Mouse (Mus musculus): ENCODE data around the gene Dctn5. TPM values are rescaled to one million over a fixed set of nuclear protein-coding genes. Genes with fewer than 3 reads are reported as not detected.
"Not testable (repeated sequence)": the region's sequence is repeated elsewhere in the genome, so short reads cannot be mapped to it uniquely, and the experiment has no call there.

Gene Dctn5
- polyA plus RNA-seq (2015; fragmentation: Nextera tagmentation; extraction: Ambion mirVana): 117 and 122 TPM in 2 replicates

DNA sequence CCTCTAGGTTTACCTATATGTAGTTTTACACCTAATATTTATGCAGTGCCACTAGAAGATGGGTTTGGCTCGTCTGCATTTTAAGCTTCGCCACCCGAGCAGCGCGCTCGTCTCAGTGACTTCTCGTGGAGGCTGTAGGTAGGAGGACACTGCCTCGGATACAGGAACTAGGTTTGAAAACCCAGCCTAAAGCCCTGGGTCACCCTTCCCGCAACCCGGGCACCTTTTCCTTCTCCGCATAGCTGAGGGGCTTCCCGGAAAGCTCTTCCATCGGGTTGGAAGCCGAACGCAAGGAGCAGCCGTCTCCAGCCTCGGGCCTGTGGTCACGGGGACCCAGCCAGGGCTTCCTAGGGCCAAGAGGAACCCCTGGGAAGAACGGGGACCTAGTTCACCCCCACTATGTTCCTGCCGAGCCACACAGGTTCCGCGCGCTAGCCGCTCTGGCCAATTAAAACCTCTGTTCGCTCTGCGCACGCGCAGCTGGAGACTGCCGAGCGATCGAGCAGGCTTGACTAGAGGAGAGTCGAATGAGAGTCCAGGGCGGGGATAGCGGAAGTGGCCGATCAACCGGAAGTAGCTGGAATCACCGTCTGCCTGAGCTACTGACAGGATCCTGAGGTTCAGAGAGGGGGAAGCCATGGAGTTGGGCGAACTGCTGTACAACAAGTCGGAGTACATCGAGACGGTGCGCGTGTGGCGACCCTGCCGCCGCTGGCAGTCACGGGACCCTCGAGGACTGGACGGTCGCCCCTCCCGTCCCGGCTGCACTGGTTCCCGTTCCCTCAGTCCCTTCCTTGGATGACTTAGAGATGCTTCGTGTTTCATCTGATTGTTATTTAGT is at the start of gene Dctn5, which contains the start of gene Palb2:
TSS of gene Dctn5 (plus strand) at position 545 of the 841 bp plus-strand sequence.
TSS of gene Palb2 (minus strand) at position 489 of the 841 bp plus-strand sequence.
- under 1% methylated on average over 54 of the region's 54 CpGs for WGBS
- Histone ChIP-seq H3K4me3 (ENCODE audit: low read length) (peak within 1 kb of the TSS; percentile 86), H3K27ac (ENCODE audit: low read length) (peak within 1 kb of the TSS; percentile 60), H3K9me3 (ENCODE audit: control insufficient read depth, low read length) (no peaks in the 10 kb centered on the region), H3K27me3 (replicated peaks; ENCODE audit: control insufficient read depth, insufficient read depth, low read length) (no peaks in the 10 kb centered on the region), H3K4me1 (ENCODE audit: control insufficient read depth, insufficient read depth, low read length) (peaks cover 5% of the 10 kb centered on the region), H3K4me2 (ENCODE audit: low read depth, low read length) (peak within 1 kb of the TSS; percentile 62), H3K36me3 (ENCODE audit: control insufficient read depth, insufficient read depth, low read length) (peaks cover 5% of the 10 kb centered on the region), H3K9ac (ENCODE audit: low read depth, low read length) (peak within 1 kb of the TSS; percentile 87)
- ATAC-seq: peak; percentile 99

DNA sequence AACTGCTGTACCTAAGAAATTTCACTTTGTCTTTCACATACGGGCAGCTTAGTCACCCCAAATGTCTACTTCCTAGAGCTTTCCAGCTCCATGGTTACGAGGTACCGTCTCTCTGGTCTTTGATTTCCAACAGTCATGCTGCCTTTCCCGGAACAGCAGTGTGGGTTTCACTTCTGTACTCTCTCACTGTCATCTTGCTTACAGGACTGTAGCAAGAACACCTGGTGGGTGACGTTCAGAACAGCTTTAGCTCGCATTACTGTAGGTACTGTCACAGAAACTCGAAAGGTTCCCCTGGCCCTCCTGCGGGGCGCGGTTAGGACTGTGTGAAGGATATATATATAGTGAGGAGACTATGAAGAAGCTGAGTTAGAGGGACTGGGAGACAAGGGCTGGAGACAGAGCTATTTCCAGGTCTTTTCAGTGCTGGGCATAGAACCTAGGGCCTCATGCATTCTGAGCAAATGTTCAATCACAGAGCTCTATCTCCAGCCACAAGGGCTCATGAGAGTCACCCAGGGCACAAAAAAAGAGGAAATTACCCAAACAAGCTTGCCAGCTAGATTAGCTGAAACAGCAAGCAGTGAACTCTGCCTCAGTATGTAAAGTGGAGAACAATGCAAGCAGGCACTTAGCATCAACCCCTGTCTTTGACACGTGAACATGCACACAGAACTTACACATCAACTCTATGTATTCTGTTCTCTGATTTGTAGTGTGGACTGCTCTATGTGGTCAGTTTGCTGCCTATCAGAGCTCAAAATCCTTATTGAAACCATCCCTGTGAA is 45.5 kb upstream of the Dctn5 start:
- Histone ChIP-seq H3K9me3 (ENCODE audit: control insufficient read depth, low read length) (no peaks in the 10 kb centered on the region), H3K4me1 (ENCODE audit: control insufficient read depth, insufficient read depth, low read length) (no peaks in the 10 kb centered on the region), H3K27ac (ENCODE audit: low read length) (no peak overlapping the region), H3K4me3 (ENCODE audit: low read length) (no peak overlapping the region), H3K36me3 (ENCODE audit: control insufficient read depth, insufficient read depth, low read length) (peaks cover 14% of the 10 kb centered on the region; the same call in 1 of the 2 replicates), H3K4me2 (ENCODE audit: low read depth, low read length) (no peak overlapping the region), H3K27me3 (replicated peaks; ENCODE audit: control insufficient read depth, insufficient read depth, low read length) (no peaks in the 10 kb centered on the region), H3K9ac (ENCODE audit: low read depth, low read length) (no peak overlapping the region)
- no peak for ATAC-seq
- WGBS: 86% methylated on average over 11 of the region's 11 CpGs

DNA sequence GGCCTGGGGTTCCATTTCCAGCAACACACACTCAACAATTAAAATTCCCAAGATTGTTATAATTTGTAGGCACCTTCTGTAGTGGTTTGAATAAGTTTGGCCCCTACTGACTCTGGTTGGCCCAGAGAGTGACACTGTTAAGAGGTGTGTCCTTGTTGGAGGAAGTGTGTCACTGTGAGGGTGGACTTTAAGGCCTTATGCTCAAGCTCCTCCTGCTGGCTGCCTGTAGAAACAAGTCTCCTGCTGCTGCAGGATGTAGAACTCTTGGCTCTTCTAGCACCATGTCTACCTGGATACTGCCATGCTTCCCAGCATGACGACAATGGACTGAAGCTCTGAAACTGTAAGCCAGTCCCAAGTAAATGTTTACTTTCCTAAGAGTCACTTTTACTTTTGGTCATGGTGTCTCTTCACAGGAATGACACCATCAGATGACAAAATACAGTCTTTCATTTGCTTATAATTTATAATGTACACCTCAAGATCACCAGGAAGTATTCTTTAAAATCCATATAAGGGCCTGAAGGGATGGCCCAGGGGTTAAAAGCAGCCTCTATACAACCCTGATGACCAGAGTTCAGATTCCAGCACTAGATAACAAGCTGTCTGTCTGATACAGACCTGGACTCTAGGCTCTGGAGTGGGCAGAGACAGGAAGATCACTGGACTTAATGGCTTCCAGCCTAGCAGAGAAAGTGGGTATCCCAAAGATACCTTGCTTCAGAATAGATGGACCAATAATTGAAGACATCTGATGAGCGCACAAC is 38.1 kb upstream of the Dctn5 start:
- peak; percentile 66 for ATAC-seq
- Histone ChIP-seq H3K4me2 (ENCODE audit: low read depth, low read length) (no peak overlapping the region), H3K4me3 (ENCODE audit: low read length) (no peak overlapping the region), H3K27ac (ENCODE audit: low read length) (no peak overlapping the region), H3K9ac (ENCODE audit: low read depth, low read length) (no peak overlapping the region), H3K27me3 (replicated peaks; ENCODE audit: control insufficient read depth, insufficient read depth, low read length) (no peaks in the 10 kb centered on the region), H3K4me1 (ENCODE audit: control insufficient read depth, insufficient read depth, low read length) (peaks cover 1% of the 10 kb centered on the region), H3K36me3 (ENCODE audit: control insufficient read depth, insufficient read depth, low read length) (peaks cover 29% of the 10 kb centered on the region), H3K9me3 (ENCODE audit: control insufficient read depth, low read length) (no peaks in the 10 kb centered on the region)
- 89% methylated on average over 2 of the region's 2 CpGs for WGBS

DNA sequence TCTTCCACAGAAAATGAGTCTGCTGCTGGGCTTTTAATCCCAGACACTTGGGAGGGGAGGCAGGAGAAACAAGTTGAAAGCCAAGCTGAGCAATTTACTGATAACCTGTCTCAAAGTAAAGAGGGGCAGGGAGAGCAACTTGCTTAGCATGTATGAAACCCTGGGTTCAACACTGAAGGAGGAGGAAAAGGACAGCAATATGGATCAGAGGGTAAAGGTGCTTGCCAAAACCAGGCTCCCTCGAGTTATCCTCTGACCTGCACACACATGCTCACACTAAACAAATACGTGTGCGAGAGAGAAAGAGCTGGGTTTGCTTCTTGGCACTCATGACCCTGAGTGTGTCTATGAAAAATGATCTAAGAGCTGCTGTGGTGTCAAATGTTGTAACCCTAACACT is 34.8 kb upstream of the Dctn5 start:
- no peak overlapping the region for H3K27ac ChIP-seq (ENCODE audit: low read length)
- no peak overlapping the region for H3K4me3 ChIP-seq (ENCODE audit: low read length)
- H3K4me2 ChIP-seq (ENCODE audit: low read depth, low read length): no peak overlapping the region

DNA sequence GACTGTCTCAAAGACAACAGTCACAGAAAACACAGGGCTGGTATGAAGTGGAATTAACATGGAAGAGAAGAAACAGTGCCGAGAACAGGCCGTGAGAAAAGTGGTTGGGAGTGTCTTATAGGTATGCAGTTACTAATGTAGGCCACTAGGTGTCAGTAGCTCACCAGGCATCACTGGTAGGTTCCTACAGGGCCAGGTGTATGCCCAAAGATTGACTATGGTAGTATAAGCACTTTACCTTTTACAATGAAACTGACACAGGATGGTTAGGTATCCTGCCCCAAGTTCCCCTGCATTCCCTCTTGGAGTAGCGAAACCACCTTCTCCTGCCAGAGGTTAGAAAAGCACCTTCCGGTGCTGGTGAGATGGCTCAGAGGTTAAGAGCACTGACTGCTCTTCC is 33.6 kb upstream of the Dctn5 start:
- H3K4me1 ChIP-seq (ENCODE audit: control insufficient read depth, insufficient read depth, low read length): peaks cover 9% of the 10 kb centered on the region
- H3K4me3 ChIP-seq (ENCODE audit: low read length): no peak overlapping the region
- H3K9ac ChIP-seq (ENCODE audit: low read depth, low read length): no peak overlapping the region
- H3K4me2 ChIP-seq (ENCODE audit: low read depth, low read length): 0 out of 2 replicates have a peak overlapping the region, but pooled peaks have one; percentile 10
- H3K27me3 ChIP-seq (replicated peaks; ENCODE audit: control insufficient read depth, insufficient read depth, low read length): no peaks in the 10 kb centered on the region
- WGBS: 59% methylated on average over 4 of the region's 4 CpGs
- H3K36me3 ChIP-seq (ENCODE audit: control insufficient read depth, insufficient read depth, low read length): peaks cover 22% of the 10 kb centered on the region
- ATAC-seq: no peak
- H3K9me3 ChIP-seq (ENCODE audit: control insufficient read depth, low read length): no peaks in the 10 kb centered on the region
- no peak overlapping the region for H3K27ac ChIP-seq (ENCODE audit: low read length)

More for the DNA sequence above, 34.8 kb upstream of the Dctn5 start:
- 82% methylated on average over 3 of the region's 3 CpGs for WGBS
- H3K9me3 ChIP-seq (ENCODE audit: control insufficient read depth, low read length): no peaks in the 10 kb centered on the region
- no peaks in the 10 kb centered on the region for H3K27me3 ChIP-seq (replicated peaks; ENCODE audit: control insufficient read depth, insufficient read depth, low read length)
- peaks cover 22% of the 10 kb centered on the region for H3K36me3 ChIP-seq (ENCODE audit: control insufficient read depth, insufficient read depth, low read length)
- peaks cover 9% of the 10 kb centered on the region for H3K4me1 ChIP-seq (ENCODE audit: control insufficient read depth, insufficient read depth, low read length)
- H3K9ac ChIP-seq (ENCODE audit: low read depth, low read length): no peak overlapping the region
- no peak for ATAC-seq

DNA sequence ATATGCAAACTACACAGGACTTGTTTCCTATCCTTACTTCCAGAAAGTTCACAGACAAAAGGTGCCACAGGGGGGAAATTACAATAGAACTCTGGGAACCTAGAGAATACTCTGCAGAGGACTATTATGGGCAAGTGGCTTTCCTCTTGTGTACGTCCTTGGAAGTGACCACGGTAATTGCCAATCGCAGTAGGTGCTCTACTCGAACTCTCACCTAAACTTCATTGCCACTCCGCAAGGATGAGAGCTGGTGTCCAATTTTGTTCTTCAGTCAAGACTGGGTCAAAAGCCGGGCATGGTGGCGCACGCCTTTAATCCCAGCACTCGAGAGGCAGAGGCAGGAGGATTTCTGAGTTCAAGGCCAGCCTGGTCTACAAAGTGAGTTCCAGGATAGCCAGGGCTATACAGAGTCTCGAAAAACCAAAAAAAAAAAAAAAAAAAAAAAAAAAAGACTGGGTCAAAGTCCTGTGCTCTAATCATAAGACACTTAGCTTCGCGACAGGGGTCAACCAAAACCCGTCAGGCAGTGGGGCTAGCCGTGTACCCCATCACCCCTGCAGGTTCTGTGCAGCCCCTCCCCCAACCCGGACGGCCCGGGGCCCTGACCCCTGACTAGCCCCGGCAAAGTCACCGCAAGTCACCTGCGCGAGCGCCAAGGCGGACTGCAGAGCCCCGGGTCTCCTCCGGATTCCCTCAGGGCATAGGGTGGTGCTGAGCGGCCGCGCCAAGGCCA is 31.7 kb upstream of the Dctn5 start:
- peak overlapping the region; percentile 75 for H3K4me2 ChIP-seq (ENCODE audit: low read depth, low read length)
- not testable (repeated sequence) for H3K36me3 ChIP-seq (ENCODE audit: control insufficient read depth, insufficient read depth, low read length); H3K9me3 ChIP-seq (ENCODE audit: control insufficient read depth, low read length); H3K27me3 ChIP-seq (replicated peaks; ENCODE audit: control insufficient read depth, insufficient read depth, low read length); H3K4me1 ChIP-seq (ENCODE audit: control insufficient read depth, insufficient read depth, low read length)
- 7% methylated on average over 26 of the region's 28 CpGs for WGBS
- peak overlapping the region; percentile 88 for H3K9ac ChIP-seq (ENCODE audit: low read depth, low read length)
- peak overlapping the region; percentile 70 for H3K4me3 ChIP-seq (ENCODE audit: low read length)
- peak; percentile 84 for ATAC-seq
- H3K27ac ChIP-seq (ENCODE audit: low read length): peak overlapping the region; percentile 1; the same call in 1 of the 2 replicates

DNA sequence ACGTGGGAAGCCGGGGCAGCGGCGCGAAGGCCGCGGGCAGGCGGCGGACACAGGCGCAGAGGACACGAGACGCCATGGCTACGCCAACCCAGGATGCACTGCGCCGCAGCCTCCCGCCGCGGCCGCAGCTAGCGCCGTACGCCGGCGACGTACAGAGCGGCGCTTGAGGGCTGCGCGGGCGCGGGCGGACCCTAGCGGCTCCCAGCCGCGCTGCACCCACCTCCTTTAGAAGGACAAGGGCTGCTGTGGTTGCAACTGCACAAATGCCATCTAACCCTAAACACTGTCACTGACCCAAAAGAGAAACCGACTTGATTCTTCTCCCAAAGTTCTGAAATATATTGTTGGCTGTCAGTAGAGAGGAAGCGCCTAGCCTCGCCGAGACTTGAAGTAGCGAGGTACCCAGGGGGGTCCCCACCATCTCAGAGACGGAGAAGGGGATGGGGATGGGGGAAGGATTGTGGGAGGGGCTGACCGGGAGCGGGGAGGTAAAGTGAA is 31.0 kb upstream of the Dctn5 start, which contains the start of gene Ndufab1:
TSS of gene Ndufab1 (minus strand) at position 140 of the 498 bp plus-strand sequence.
- peak within 1 kb of the TSS; percentile 1; the same call in 1 of the 2 replicates for H3K27ac ChIP-seq (ENCODE audit: low read length)
- 0 out of 2 replicates have a peak, but pooled peaks cover 3% of the 10 kb centered on the region for H3K36me3 ChIP-seq (ENCODE audit: control insufficient read depth, insufficient read depth, low read length)
- no peaks in the 10 kb centered on the region for H3K9me3 ChIP-seq (ENCODE audit: control insufficient read depth, low read length)
- WGBS: 0% methylated on average over 34 of the region's 43 CpGs
- peak within 1 kb of the TSS; percentile 88 for H3K9ac ChIP-seq (ENCODE audit: low read depth, low read length)
- peaks cover 9% of the 10 kb centered on the region for H3K4me1 ChIP-seq (ENCODE audit: control insufficient read depth, insufficient read depth, low read length)
- peak within 1 kb of the TSS; percentile 75 for H3K4me2 ChIP-seq (ENCODE audit: low read depth, low read length)
- H3K4me3 ChIP-seq (ENCODE audit: low read length): peak within 1 kb of the TSS; percentile 70
- peak; percentile 99 for ATAC-seq
- H3K27me3 ChIP-seq (replicated peaks; ENCODE audit: control insufficient read depth, insufficient read depth, low read length): no peaks in the 10 kb centered on the region

DNA sequence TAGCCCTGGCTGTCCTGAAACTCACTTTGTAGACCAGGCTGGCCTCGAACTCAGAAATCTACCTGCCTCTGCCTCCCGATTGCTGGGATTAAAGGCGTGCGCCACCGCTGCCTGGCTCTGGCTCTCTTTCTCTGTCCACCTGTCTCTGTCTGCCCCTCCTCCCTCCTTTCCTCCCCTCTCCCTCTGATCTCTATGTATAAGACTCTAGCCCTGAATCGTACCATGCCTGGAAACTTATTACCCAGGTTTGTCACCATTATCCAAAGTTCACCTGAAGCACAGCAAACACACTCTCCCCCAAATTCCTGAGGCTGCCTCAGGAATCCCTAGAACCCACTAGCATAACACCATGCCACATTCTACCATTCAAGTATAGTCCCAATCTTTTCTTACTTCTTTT is 24.6 kb upstream of the Dctn5 start:
- no peak for ATAC-seq
- no peak overlapping the region for H3K4me2 ChIP-seq (ENCODE audit: low read depth, low read length)

More for the DNA sequence above, 24.6 kb upstream of the Dctn5 start:
- H3K9me3 ChIP-seq (ENCODE audit: control insufficient read depth, low read length): no peaks in the 10 kb centered on the region
- no peak overlapping the region for H3K4me3 ChIP-seq (ENCODE audit: low read length)
- H3K36me3 ChIP-seq (ENCODE audit: control insufficient read depth, insufficient read depth, low read length): 0 out of 2 replicates have a peak, but pooled peaks cover 2% of the 10 kb centered on the region
- no peak overlapping the region for H3K27ac ChIP-seq (ENCODE audit: low read length)
- H3K27me3 ChIP-seq (replicated peaks; ENCODE audit: control insufficient read depth, insufficient read depth, low read length): no peaks in the 10 kb centered on the region
- WGBS: 85% methylated on average over 6 of the region's 6 CpGs
- H3K4me1 ChIP-seq (ENCODE audit: control insufficient read depth, insufficient read depth, low read length): no peaks in the 10 kb centered on the region
- H3K9ac ChIP-seq (ENCODE audit: low read depth, low read length): no peak overlapping the region

Measured in intestine, embryonic 16.5 days (tissue).